Mouse (Mus musculus) mouse embryonic stem cell (cell line): ENCODE data around the gene Gpc3.

Experiments used
- in situ Hi-C, 2 experiments: fragments of 300-500 bp; cut with MboI; formaldehyde crosslinking; loops; 1 replicate in 1 of 2; 3 replicates in 1 of 2; pipeline ENCODE4 v1.14.3; 2019 to 2020; ENCODE audit warnings: low sequenced_read_pairs in 2 of 2, low pct_unique_long_range_greater_than_20kb in 1 of 2, mixed read lengths in 1 of 2; ENCODE audit not compliant: unreplicated experiment in 1 of 2

Gene Gpc3

GRCm38 (mm10) chrX:52613328-52614030 lies at the start of gene Gpc3:
TSS of gene Gpc3 (minus strand) at chrX:52613950.
- in situ Hi-C loops: no loop called here

GRCm38 (mm10) chrX:52651975-52652374 lies 38.2 kb upstream of the Gpc3 start:
- in situ Hi-C loops: no loop called here

DNA sequence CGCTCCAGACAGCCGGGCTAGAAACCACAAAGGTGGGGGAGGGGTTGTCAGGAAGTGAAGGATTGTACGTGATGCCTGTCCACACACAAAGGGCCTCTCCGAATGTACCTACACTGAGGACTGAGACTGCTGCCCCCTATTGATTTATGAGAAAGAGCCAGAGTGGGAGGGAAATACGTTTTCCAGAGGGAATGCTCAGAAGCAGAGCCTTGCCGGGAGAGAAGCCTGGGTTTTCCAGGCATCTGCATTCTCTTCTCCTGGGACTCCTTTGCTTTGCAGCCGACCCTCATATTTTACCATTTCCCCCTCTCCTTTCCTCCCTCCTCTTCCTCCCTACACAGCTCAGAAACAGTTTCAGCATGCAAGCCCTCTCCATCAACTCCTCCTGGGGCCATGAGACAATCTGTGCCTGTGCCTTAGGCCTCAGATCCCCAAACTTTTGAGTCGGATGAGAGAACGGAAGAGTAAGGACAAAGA lies 37.8 kb upstream of the Gpc3 start:
- in situ Hi-C loops: no loop called here

DNA sequence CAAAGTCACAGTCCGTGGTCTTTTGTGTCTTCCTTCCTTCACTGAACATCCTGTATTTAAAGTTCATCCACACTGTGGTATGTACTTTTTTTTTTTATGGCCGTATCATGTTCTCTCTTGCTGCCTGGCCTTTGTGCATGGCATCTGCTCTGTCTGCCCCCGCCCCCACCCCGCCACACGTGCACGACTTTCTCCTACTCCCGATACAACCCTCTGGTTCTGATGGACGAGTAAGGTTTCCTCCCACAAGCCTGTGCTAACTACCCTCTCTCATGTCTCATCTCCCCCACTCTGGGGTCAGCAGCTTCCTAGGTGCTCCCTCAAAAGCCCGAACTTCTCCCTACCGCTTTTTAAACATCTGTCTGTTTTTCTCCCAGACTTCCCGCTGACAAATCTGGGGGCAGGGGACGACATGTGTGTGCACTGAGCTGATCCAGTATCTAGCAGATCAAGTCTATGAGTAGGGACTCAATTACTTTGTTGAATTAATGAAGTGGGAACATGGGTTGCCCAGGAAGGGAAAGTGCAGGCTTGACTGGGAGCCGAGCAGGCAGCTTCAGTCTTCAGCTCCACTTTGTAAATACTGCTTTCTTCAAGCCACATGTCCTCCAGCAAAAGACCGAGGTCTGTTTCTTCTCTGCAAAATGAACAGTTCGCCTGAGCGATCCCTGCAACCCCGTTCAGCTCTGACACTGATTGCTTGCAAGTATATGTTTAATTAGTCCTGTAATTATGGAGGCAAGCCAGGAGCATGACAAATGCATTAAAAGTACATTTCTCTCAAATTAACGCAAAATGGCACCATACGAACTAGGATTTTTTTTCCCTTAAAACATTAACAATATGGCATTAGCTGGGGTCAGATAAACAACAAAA lies 35.4 kb upstream of the Gpc3 start:
- in situ Hi-C loops: loop anchor here in 1 of 2 experiments (25.0 kb wide), 1 partner anchor 113 kb away; no protein-coding TSS in a partner anchor

GRCm38 (mm10) chrX:52644393-52644792 lies 30.6 kb upstream of the Gpc3 start:
- in situ Hi-C loops: loop anchor here in 1 of 2 experiments (25.0 kb wide), 1 partner anchor 118 kb away; no protein-coding TSS in a partner anchor

- in situ Hi-C loops: loop anchor here in 1 of 2 experiments (25.0 kb wide), 1 partner anchor 119 kb away; no protein-coding TSS in a partner anchor
Measured at GRCm38 (mm10) chrX:52643350-52643749, 29.6 kb upstream of the Gpc3 start.

DNA sequence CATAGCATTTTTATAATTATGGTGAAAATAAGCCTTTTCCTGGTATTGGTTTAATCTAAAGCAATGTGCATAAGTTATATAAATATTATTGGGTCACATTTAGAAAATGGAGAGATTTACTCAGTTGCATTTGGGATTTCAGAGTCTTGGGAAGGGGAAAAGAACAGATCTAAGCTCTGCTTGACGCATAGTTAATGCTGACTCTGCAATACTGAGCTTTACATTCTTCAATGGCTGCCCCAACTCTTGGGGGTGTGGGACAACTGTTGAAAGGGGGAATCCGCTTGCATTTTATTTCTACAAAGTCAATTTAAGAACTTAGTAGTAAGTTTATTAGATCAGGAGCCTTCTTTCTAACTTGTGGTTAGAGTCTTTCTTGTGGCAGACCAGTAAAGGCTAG lies 28.4 kb upstream of the Gpc3 start:
- in situ Hi-C loops: loop anchor here in 1 of 2 experiments (25.0 kb wide), 1 partner anchor 120 kb away; no protein-coding TSS in a partner anchor

GRCm38 (mm10) chrX:52637419-52637818 lies 23.7 kb upstream of the Gpc3 start:
- in situ Hi-C loops: loop anchor here in 1 of 2 experiments (25.0 kb wide), 1 partner anchor 125 kb away; no protein-coding TSS in a partner anchor

GRCm38 (mm10) chrX:52633976-52634375 lies 20.2 kb upstream of the Gpc3 start:
- in situ Hi-C loops: loop anchor here in 1 of 2 experiments (25.0 kb wide), 1 partner anchor 128 kb away; no protein-coding TSS in a partner anchor

- in situ Hi-C loops: loop anchor here in 1 of 2 experiments (25.0 kb wide), 1 partner anchor 129 kb away; no protein-coding TSS in a partner anchor
Measured at GRCm38 (mm10) chrX:52632688-52633324, 19.1 kb upstream of the Gpc3 start.

DNA sequence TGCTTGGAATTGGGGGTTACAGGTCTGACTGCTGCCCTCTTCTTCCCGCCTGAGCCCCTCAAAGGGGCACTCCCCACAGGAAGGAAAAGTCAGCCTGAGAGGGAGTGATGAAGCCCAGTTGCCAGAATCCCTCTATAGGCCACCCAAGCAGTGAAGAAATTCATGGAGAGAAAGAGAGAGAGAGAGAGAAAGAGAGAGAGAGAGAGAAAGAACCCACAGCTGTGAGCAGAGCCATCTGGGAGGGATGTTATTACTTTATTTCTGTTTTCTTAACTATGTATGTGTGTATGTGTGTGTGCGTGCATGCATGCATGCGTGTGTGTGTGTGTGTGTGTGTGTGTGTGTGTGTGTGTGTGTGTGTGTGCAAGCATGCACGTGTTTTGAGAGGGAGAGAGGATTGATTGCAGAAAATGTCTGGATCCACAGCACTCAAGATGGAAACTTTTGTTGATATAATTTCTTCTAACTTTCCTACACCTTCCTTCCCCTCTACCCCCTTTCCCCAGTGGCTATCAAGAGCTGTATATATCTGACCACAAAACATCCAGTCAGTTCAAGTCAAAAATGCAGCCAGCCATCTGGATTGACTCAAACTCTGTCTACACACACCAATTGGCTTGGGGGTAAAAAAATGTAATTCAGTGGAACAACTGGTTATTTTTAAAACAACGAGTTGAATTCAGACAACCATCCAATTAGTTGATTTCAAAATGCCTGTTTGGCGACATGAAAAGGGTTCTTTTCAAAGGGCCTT lies 13.4 kb upstream of the Gpc3 start:
- in situ Hi-C loops: loop anchor here in 1 of 2 experiments (25.0 kb wide), 1 partner anchor 135 kb away; no protein-coding TSS in a partner anchor

DNA sequence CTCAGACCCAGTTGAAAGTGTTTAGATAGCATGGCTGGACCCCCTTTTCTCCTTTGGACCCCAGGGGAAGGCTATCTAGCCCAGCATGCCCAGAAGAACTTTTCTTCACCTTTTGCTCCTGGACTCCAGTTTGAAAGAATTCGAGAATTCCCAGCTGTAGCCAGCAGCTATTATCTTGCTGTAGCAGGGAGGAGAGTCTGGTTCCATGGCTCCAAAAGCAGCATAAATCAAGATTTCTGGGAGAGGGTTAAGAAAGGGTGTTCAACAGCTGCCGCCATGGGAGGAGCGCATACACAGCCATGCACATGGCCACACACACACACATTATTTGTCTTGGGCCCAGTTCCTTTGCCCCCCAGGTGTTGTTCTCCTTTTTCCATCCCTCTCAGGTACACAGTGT lies 4.1 kb upstream of the Gpc3 start:
- in situ Hi-C loops: no loop called here

GRCm38 (mm10) chrX:52616152-52616551 lies 2.4 kb upstream of the Gpc3 start:
- in situ Hi-C loops: no loop called here

DNA sequence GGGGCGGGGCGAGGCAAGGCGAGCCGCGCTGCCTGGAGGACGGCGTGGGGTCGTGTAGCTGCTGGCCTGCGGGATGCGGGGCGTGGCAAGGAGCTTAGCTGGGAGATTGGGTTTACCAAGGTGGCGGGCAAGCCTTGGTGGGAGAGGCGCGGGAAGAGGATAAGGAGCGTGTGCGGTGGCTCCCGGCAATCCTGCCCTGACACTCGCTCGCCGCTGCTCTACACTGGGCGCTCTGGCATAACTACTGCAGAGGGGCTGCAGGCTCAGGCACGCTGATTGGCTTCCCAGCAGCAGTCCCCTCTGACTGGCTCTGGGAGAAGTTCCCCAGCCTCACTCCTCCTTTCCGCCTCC lies 256 bp upstream of the Gpc3 start:
- in situ Hi-C loops: no loop called here

DNA sequence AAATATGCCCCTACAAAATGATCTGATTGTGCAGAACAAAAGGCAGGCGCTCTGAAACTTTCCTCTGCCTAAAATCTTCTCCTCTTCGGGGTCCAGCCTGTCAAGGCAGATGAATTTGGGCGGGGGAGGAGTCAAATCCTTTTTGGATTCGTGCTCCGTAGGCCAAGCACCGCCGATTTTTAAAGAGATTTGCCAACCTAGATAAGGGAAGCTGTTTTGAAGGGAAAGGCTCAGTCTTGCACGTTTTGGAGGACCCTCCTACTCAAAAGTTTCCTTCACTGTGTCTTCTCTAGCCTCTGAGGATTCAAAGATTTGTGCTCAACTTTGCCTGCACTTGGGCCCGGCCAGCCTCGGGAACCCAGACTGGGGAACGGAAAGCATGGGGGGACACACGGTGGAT lies 944 bp downstream of the Gpc3 start:
- in situ Hi-C loops: no loop called here

DNA sequence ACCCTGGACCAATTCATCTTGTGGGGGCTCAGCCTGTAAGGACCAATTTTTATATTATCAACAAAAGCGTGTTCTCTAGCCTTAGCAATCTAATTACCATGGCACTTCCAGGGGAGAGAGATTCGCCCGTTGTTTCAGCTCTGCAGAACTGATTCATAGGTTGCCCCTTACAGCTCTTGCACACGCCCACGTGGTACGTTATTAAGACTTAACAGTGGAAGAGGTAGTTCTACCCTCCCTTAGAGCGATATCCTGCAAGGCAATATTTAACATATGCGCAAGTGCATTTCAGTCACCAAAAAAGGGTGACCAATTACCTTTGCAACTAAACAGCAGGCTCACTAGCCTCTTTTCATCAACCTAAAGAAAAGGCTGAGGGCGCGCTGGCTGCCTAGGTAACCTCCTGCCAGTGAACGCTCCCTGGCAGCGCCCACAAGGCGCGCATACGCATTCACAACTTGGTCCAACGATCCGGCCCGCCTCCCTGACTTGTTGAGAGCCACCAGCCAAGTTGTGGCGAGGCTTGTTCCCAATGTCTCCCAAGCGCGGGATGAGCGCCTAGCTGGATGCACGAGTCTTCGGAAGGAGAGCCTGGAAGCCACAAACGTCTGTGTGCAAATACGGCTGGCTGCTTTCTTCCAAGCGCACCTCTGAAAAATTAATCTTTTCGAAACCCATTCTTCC lies 1.6 kb downstream of the Gpc3 start:
- in situ Hi-C loops: no loop called here

DNA sequence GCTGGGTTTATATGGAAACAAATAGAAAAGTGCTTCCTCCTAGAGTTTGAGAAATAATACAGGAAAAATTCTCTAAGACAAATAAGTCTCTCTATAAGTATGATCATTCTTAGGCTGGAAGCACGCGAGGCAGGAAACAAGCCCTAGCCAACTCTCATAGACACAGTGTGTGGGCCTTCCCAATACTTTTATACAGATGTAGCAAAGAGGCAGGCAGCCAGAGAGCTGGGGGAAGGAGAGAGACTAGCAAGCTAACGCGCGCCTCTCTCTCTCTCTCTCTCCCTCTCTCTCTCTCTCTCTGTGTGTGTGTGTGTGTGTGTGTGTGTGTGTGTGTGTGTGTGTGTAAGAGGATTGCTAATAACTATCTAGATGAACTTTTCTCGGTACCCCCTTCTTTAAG lies 2.2 kb downstream of the Gpc3 start:
- in situ Hi-C loops: no loop called here
